Mouse (Mus musculus): ENCODE measurements around the gene Dip2c. TPM values are rescaled to one million over a fixed set of nuclear protein-coding genes. Genes with fewer than 3 reads are reported as not detected.

Dip2c gene
- polyA plus RNA-seq, 1 experiment from 2014 or later = 11.3 TPM

GRCm38 (mm10) chr13:9421949-9422348 lies 145.6 kb downstream of the Dip2c start:
- H3K4me2 ChIP-seq (ENCODE audit: low read depth) = no peak overlapping the region

GRCm38 (mm10) chr13:9422876-9423275 lies 146.5 kb downstream of the Dip2c start:
- WGBS = 68% methylated on average over 1 of the region's 1 CpGs

More at GRCm38 (mm10) chr13:9421949-9422348, 145.6 kb downstream of the Dip2c start:
- H3K27me3 ChIP-seq (ENCODE audit: control insufficient read depth, insufficient read depth, low read length) = no peaks in the 10 kb centered on the region
- ATAC-seq (ENCODE audit: insufficient read depth, low FRiP score, low TSS enrichment) (no peak), DNase-seq (ENCODE audit: low spot score) (no peak)
- no peak overlapping the region for H3K27ac ChIP-seq (ENCODE audit: low read depth, low read length)
- WGBS = 94% methylated on average over 4 of the region's 4 CpGs
- no peak overlapping the region for H3K4me3 ChIP-seq (ENCODE audit: low read depth, low read length)
- no peaks in the 10 kb centered on the region for H3K4me1 ChIP-seq (ENCODE audit: control insufficient read depth, insufficient read depth, low read length)
- no peaks in the 10 kb centered on the region for H3K36me3 ChIP-seq (ENCODE audit: control insufficient read depth, insufficient read depth, low read length)
- no peaks in the 10 kb centered on the region for H3K9me3 ChIP-seq (ENCODE audit: control insufficient read depth, low read length)
- H3K9ac ChIP-seq (ENCODE audit: low read length) = no peak overlapping the region

GRCm38 (mm10) chr13:9424434-9424833 lies 148.1 kb downstream of the Dip2c start:
- Histone ChIP-seq H3K27ac (ENCODE audit: low read depth, low read length) (no peak overlapping the region), H3K4me3 (ENCODE audit: low read depth, low read length) (no peak overlapping the region), H3K4me1 (ENCODE audit: control insufficient read depth, insufficient read depth, low read length) (no peaks in the 10 kb centered on the region), H3K9ac (ENCODE audit: low read length) (no peak overlapping the region), H3K9me3 (ENCODE audit: control insufficient read depth, low read length) (no peaks in the 10 kb centered on the region), H3K27me3 (ENCODE audit: control insufficient read depth, insufficient read depth, low read length) (no peaks in the 10 kb centered on the region), H3K4me2 (ENCODE audit: low read depth) (no peak overlapping the region), H3K36me3 (ENCODE audit: control insufficient read depth, insufficient read depth, low read length) (no peaks in the 10 kb centered on the region)
- DNase-seq (ENCODE audit: low spot score) (no peak), ATAC-seq (ENCODE audit: insufficient read depth, low FRiP score, low TSS enrichment) (no peak)

More at GRCm38 (mm10) chr13:9422876-9423275, 146.5 kb downstream of the Dip2c start:
- no peak overlapping the region for H3K4me2 ChIP-seq (ENCODE audit: low read depth)
- no peaks in the 10 kb centered on the region for H3K4me1 ChIP-seq (ENCODE audit: control insufficient read depth, insufficient read depth, low read length)
- no peaks in the 10 kb centered on the region for H3K36me3 ChIP-seq (ENCODE audit: control insufficient read depth, insufficient read depth, low read length)
- DNase-seq (ENCODE audit: low spot score) (no peak), ATAC-seq (ENCODE audit: insufficient read depth, low FRiP score, low TSS enrichment) (no peak)
- no peaks in the 10 kb centered on the region for H3K9me3 ChIP-seq (ENCODE audit: control insufficient read depth, low read length)
- H3K4me3 ChIP-seq (ENCODE audit: low read depth, low read length) = no peak overlapping the region
- no peaks in the 10 kb centered on the region for H3K27me3 ChIP-seq (ENCODE audit: control insufficient read depth, insufficient read depth, low read length)
- H3K9ac ChIP-seq (ENCODE audit: low read length) = no peak overlapping the region
- no peak overlapping the region for H3K27ac ChIP-seq (ENCODE audit: low read depth, low read length)

- no peak for DNase-seq (ENCODE audit: low spot score)
- Histone ChIP-seq H3K4me2 (ENCODE audit: low read depth) (no peak overlapping the region), H3K9ac (ENCODE audit: low read length) (no peak overlapping the region), H3K9me3 (ENCODE audit: control insufficient read depth, low read length) (no peaks in the 10 kb centered on the region), H3K27me3 (ENCODE audit: control insufficient read depth, insufficient read depth, low read length) (no peaks in the 10 kb centered on the region), H3K36me3 (ENCODE audit: control insufficient read depth, insufficient read depth, low read length) (no peaks in the 10 kb centered on the region), H3K4me3 (ENCODE audit: low read depth, low read length) (no peak overlapping the region), H3K4me1 (ENCODE audit: control insufficient read depth, insufficient read depth, low read length) (no peaks in the 10 kb centered on the region), H3K27ac (ENCODE audit: low read depth, low read length) (no peak overlapping the region)
- ATAC-seq (ENCODE audit: insufficient read depth, low FRiP score, low TSS enrichment) = no peak
Observed at GRCm38 (mm10) chr13:9426267-9426666, 149.9 kb downstream of the Dip2c start.

- Histone ChIP-seq H3K27me3 (ENCODE audit: control insufficient read depth, insufficient read depth, low read length) (no peaks in the 10 kb centered on the region), H3K27ac (ENCODE audit: low read depth, low read length) (no peak overlapping the region), H3K36me3 (ENCODE audit: control insufficient read depth, insufficient read depth, low read length) (no peaks in the 10 kb centered on the region), H3K4me2 (ENCODE audit: low read depth) (no peak overlapping the region), H3K4me3 (ENCODE audit: low read depth, low read length) (no peak overlapping the region), H3K9ac (ENCODE audit: low read length) (no peak overlapping the region), H3K4me1 (ENCODE audit: control insufficient read depth, insufficient read depth, low read length) (no peaks in the 10 kb centered on the region), H3K9me3 (ENCODE audit: control insufficient read depth, low read length) (no peaks in the 10 kb centered on the region)
- DNase-seq (ENCODE audit: low spot score) (no peak), ATAC-seq (ENCODE audit: insufficient read depth, low FRiP score, low TSS enrichment) (no peak)
- 77% methylated on average over 4 of the region's 4 CpGs for WGBS
Observed at GRCm38 (mm10) chr13:9426779-9427178, 150.5 kb downstream of the Dip2c start.

- H3K4me2 ChIP-seq (ENCODE audit: low read depth) = no peak overlapping the region
- WGBS = 96% methylated on average over 1 of the region's 1 CpGs
- H3K4me3 ChIP-seq (ENCODE audit: low read depth, low read length) = no peak overlapping the region
- DNase-seq (ENCODE audit: low spot score) (no peak), ATAC-seq (ENCODE audit: insufficient read depth, low FRiP score, low TSS enrichment) (no peak)
- no peaks in the 10 kb centered on the region for H3K9me3 ChIP-seq (ENCODE audit: control insufficient read depth, low read length)
- no peak overlapping the region for H3K27ac ChIP-seq (ENCODE audit: low read depth, low read length)
- no peaks in the 10 kb centered on the region for H3K27me3 ChIP-seq (ENCODE audit: control insufficient read depth, insufficient read depth, low read length)
- no peaks in the 10 kb centered on the region for H3K36me3 ChIP-seq (ENCODE audit: control insufficient read depth, insufficient read depth, low read length)
- no peaks in the 10 kb centered on the region for H3K4me1 ChIP-seq (ENCODE audit: control insufficient read depth, insufficient read depth, low read length)
- H3K9ac ChIP-seq (ENCODE audit: low read length) = no peak overlapping the region
Observed at GRCm38 (mm10) chr13:9429884-9430283, 153.6 kb downstream of the Dip2c start.

GRCm38 (mm10) chr13:9430724-9431123 lies 154.4 kb downstream of the Dip2c start:
- Histone ChIP-seq H3K9me3 (ENCODE audit: control insufficient read depth, low read length) (no peaks in the 10 kb centered on the region), H3K27me3 (ENCODE audit: control insufficient read depth, insufficient read depth, low read length) (no peaks in the 10 kb centered on the region), H3K4me3 (ENCODE audit: low read depth, low read length) (no peak overlapping the region), H3K4me1 (ENCODE audit: control insufficient read depth, insufficient read depth, low read length) (no peaks in the 10 kb centered on the region), H3K4me2 (ENCODE audit: low read depth) (no peak overlapping the region), H3K9ac (ENCODE audit: low read length) (no peak overlapping the region), H3K36me3 (ENCODE audit: control insufficient read depth, insufficient read depth, low read length) (no peaks in the 10 kb centered on the region), H3K27ac (ENCODE audit: low read depth, low read length) (no peak overlapping the region)
- 93% methylated on average over 2 of the region's 2 CpGs for WGBS
- ATAC-seq (ENCODE audit: insufficient read depth, low FRiP score, low TSS enrichment) = no peak
- no peak for DNase-seq (ENCODE audit: low spot score)

GRCm38 (mm10) chr13:9431441-9431840 lies 155.1 kb downstream of the Dip2c start:
- DNase-seq (ENCODE audit: low spot score) (no peak), ATAC-seq (ENCODE audit: insufficient read depth, low FRiP score, low TSS enrichment) (no peak)
- H3K36me3 ChIP-seq (ENCODE audit: control insufficient read depth, insufficient read depth, low read length) = no peaks in the 10 kb centered on the region
- H3K27ac ChIP-seq (ENCODE audit: low read depth, low read length) = no peak overlapping the region
- no peak overlapping the region for H3K4me2 ChIP-seq (ENCODE audit: low read depth)
- no peak overlapping the region for H3K4me3 ChIP-seq (ENCODE audit: low read depth, low read length)
- no peak overlapping the region for H3K9ac ChIP-seq (ENCODE audit: low read length)
- H3K4me1 ChIP-seq (ENCODE audit: control insufficient read depth, insufficient read depth, low read length) = no peaks in the 10 kb centered on the region
- no peaks in the 10 kb centered on the region for H3K27me3 ChIP-seq (ENCODE audit: control insufficient read depth, insufficient read depth, low read length)
- no peaks in the 10 kb centered on the region for H3K9me3 ChIP-seq (ENCODE audit: control insufficient read depth, low read length)

- Histone ChIP-seq H3K9me3 (ENCODE audit: control insufficient read depth, low read length) (no peaks in the 10 kb centered on the region), H3K4me1 (ENCODE audit: control insufficient read depth, insufficient read depth, low read length) (no peaks in the 10 kb centered on the region), H3K4me2 (ENCODE audit: low read depth) (no peak overlapping the region), H3K36me3 (ENCODE audit: control insufficient read depth, insufficient read depth, low read length) (no peaks in the 10 kb centered on the region), H3K4me3 (ENCODE audit: low read depth, low read length) (no peak overlapping the region), H3K27ac (ENCODE audit: low read depth, low read length) (no peak overlapping the region), H3K27me3 (ENCODE audit: control insufficient read depth, insufficient read depth, low read length) (no peaks in the 10 kb centered on the region), H3K9ac (ENCODE audit: low read length) (no peak overlapping the region)
- 90% methylated on average over 4 of the region's 4 CpGs for WGBS
- ATAC-seq (ENCODE audit: insufficient read depth, low FRiP score, low TSS enrichment) (no peak), DNase-seq (ENCODE audit: low spot score) (no peak)
Observed at GRCm38 (mm10) chr13:9443066-9443465, 166.7 kb downstream of the Dip2c start.

All from neural tube, embryonic 11.5 days (tissue).